Mouse (Mus musculus): Measurements from ENCODE around the gene 1110051M20Rik.
A peak's percentile ranks its signal among the peaks of the same experiment; 100 is the strongest.
"Not testable (repeated sequence)": the region's sequence is repeated elsewhere in the genome, so short reads cannot be mapped to it uniquely, and the experiment has no call there.

Gene 1110051M20Rik

DNA sequence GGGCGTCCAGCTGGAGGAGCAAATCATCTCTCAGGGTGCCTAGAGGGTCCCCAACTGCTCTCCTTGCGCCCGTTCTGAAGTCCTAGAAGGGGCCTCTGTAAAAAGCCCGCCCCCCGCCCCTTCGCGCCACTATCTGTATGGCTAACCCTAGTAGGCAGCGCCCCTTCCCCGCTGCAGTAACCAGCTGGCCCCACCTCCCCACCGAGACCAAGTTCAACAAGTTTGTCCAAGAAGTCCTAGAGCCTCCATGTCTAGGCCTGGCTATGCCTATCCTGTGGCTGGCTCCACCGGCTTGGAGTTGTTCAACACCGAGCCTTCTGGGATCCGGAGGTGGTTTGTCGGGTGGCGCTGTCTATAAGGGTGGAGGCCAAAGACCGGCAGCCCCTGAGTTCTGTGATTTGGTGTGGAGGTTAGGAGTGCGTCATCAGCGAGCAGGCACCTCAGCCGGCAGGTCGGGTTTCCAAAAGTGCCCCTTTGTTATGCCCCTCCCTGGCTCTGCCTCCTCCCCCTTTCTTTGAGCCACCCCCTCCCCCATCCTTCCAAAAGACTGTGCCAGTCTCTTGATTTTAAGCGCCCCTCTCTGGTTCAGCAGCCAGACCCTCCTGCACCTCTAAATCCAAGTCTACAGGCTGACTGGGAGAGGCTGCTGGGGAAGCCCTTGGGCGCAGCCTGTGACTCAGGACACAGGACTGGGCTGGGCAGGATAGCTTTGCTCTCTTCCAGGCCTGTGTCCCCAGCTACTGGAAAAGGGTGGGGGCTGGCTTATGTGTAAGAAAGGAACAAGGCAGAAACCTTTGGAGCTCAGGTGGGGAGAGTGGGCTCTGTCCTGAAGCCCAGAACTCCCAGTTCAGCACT, 187.2 kb downstream of the 1110051M20Rik start:
- peak; percentile 80 for DNase-seq

DNA sequence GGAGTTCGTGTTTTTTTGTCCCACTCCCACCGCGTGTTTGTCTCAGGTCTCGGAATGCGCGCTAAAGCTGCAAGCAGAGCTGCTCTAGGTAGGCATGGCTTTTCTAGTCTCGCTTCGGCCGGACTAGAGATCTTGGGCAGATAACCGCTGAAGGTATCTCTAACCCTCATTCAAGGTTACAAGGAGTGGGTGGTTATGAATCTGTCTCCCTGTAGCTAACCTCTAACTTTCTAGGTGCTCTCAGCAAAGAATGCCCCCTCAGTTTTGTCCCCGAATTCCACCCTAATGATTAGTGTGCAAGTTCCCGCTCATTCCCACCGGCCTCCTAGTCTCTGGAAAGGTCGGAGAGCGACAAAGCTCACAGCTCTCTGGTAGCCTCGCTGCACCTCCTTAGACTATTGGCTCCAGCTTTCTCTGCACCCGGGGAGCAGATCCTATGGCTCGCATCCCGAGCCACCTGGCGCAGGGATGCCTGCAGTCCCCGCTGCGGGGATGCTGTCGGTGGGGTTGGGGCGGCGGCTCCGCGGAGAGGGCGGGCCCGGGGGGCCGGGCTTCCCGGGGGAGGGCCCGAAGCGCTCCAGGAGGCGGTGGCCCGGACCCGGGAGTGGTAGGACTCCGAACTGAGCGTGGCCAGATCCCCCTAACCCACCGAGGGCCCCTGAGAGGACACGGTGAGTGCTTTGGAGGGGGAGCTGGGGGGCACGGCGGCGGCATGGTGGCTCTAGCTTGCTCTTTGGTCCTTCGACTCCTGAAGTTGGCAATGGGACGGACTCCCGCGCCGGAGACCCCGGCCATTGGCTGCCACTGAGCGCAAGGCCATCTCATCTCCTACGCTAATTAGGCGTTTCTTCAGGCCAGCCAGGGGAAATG, 188.0 kb downstream of the 1110051M20Rik start:
- peak; percentile 81 for DNase-seq

DNA sequence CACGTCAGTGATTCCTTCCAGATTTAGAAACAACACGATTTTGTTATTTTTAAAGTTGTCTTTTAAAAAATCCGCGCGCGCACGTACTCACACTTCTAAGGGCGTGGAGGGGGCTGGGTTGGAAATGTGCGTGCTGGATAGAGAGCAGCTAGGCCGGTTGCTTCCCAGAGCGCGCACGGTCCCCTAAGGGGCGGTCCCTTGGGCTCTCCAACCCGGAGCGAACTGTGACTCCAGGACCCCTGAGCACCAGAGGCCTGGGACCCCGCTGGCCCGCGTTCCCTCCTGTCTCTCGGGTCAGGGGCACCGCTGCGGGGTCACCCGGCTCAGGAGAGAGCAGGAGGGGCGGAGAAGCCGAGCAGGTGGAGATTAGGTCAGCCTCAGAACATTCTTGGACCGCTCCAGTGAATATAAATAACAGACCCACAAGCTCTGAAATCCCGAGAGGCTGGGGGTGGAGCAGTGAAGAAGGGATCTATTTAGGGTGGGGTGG, 188.8 kb downstream of the 1110051M20Rik start, which contains the start of gene Pacsin3:
Gene Pacsin3 (plus strand): TSS at position 294 of the 490 bp plus-strand sequence.
- peak; percentile 49 for DNase-seq

GRCm38 (mm10) chr2:91254725-91255380, 189.7 kb downstream of the 1110051M20Rik start:
- DNase-seq = no peak

DNA sequence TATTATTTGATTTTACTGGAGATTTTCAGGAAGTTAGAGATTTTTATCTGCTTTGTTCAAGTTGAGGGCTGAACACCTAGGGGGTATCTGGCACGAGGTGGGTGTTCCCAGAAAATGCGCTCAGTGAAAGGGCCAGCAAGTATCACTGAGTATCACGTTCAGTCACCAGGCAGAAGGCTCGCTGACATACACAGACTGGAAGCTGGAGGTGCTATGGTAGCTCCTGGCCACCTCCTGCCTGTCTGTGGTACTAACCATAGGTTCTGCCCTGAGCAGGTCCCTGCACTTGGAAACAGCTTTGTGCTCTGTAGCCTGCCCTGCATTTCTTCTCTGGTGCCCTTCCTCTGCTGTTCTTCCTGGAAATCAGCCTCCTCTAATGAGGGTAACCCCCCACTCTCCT, 192.0 kb downstream of the 1110051M20Rik start:
- no peak for DNase-seq

DNA sequence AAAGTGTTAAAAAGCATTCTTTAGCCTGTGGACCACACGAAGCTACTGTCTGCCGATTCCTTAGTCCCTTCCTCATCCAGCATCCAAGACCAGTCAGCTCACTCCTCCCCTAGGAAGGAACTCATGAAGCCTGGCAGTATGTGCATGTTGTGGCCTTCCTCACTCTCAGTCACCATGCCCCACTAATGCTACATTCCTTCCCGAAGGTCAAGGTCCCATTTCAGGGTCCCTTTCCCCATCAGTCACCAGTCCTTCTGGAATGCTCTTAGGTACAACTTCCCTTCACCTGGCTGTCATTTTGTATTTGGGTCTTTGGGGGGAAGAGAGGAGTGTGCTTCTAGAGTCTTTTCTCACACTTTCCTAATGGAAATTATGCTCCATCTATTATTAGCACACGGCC, 192.5 kb downstream of the 1110051M20Rik start:
- DNase-seq = no peak

GRCm38 (mm10) chr2:91248366-91248765, 196.1 kb downstream of the 1110051M20Rik start:
- DNase-seq = no peak

GRCm38 (mm10) chr2:91244557-91245228, 199.8 kb downstream of the 1110051M20Rik start:
- DNase-seq = no peak

- no peak for DNase-seq
Measured at GRCm38 (mm10) chr2:91243416-91243815, 201.1 kb downstream of the 1110051M20Rik start.

DNA sequence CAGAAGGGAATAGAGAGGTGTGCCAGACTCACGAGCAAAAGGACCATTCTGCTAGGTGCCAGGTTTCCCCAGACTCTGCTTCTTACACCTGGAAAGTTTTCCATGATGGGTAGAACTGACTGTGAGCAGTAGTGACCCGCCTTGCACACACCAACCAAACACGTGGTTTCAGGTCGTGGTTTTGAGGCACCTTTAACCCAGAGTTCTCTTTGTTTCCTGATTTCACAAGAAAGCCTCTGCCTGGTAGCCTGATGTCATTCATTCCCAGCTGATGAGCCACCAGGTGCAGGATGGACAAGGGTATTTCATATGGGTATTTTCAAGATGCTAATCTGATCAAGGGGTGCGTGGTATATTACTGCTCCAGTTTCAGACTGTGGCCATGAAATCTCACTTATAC, 202.0 kb downstream of the 1110051M20Rik start:
- DNase-seq = no peak

DNA sequence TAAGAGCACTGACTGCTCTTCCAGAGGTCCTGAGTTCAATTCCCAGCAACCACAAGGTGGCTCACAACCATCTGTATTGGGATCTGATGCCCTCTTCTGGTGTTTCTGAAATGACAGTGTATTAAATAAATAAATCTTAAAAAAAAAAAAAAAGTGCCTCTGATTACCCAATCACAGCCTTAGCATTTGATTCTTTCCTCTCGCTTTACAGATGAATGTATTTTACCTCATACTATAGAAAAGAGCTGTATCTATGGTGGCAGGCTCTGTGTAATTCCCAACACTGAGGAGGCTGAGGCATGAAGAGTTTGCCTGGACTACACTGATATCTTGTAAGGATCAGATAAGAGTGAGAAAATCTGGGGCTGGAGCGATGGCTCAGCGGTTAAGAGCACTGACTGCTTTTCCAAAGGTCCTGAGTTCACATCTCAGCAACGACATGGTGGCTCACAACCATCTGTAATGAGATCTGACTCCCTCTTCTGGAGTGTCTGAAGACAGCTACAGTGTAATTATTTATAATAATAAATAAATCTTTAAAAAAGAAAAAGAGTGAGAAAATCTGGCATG, 206.9 kb downstream of the 1110051M20Rik start:
- DNase-seq = not testable (repeated sequence)

GRCm38 (mm10) chr2:91236601-91237510, 207.6 kb downstream of the 1110051M20Rik start, which contains the start of gene Ddb2:
TSS of gene Ddb2 (minus strand) at chr2:91236982.
- DNase-seq = peak; percentile 98

GRCm38 (mm10) chr2:91229735-91230134, 214.8 kb downstream of the 1110051M20Rik start:
- DNase-seq = no peak
